Mouse (Mus musculus): ENCODE results near the gene Phf10. TPM values are rescaled to one million over a fixed set of nuclear protein-coding genes. Genes with fewer than 3 reads are reported as not detected.
"Not testable (repeated sequence)": the region's sequence is repeated elsewhere in the genome, so short reads cannot be mapped to it uniquely, and the experiment has no call there.

Gene Phf10
- polyA plus RNA-seq, 1 experiment from 2014 or later: 40.6 TPM

- Histone ChIP-seq H3K9me3 (ENCODE audit: low read length) (no peaks in the 10 kb centered on the region), H3K27ac (ENCODE audit: low read depth) (no peak overlapping the region), H3K4me1 (ENCODE audit: insufficient read depth) (no peaks in the 10 kb centered on the region), H3K9ac (replicated peaks) (no peak overlapping the region), H3K27me3 (ENCODE audit: insufficient read depth, low read length) (no peaks in the 10 kb centered on the region), H3K36me3 (replicated peaks; ENCODE audit: insufficient read depth, low read length) (no peaks in the 10 kb centered on the region), H3K4me2 (ENCODE audit: low read depth, low read length) (no peak overlapping the region), H3K4me3 (ENCODE audit: low read depth, low read length) (no peak overlapping the region)
- DNase-seq (no peak), ATAC-seq (no peak)
- WGBS (ENCODE audit: insufficient replicate concordance): 62% methylated on average over 12 of the region's 12 CpGs
- TF ChIP-seq CTCF (IDR thresholded peaks at IDR 0.05; ENCODE audit: low read depth): no peak
- no peak for TF ChIP-seq EP300 (IDR thresholded peaks at IDR 0.05; ENCODE audit: low read depth)
Observed at GRCm38 (mm10) chr17:14907136-14907535, 53.9 kb downstream of the Phf10 start.

- ATAC-seq (no peak), DNase-seq (no peak)
- no peaks in the 10 kb centered on the region for H3K27me3 ChIP-seq (ENCODE audit: insufficient read depth, low read length)
- no peak overlapping the region for H3K9ac ChIP-seq (replicated peaks)
- no peaks in the 10 kb centered on the region for H3K36me3 ChIP-seq (replicated peaks; ENCODE audit: insufficient read depth, low read length)
- no peaks in the 10 kb centered on the region for H3K4me1 ChIP-seq (ENCODE audit: insufficient read depth)
- no peak for TF ChIP-seq CTCF (IDR thresholded peaks at IDR 0.05; ENCODE audit: low read depth)
- TF ChIP-seq EP300 (IDR thresholded peaks at IDR 0.05; ENCODE audit: low read depth): no peak
- H3K4me2 ChIP-seq (ENCODE audit: low read depth, low read length): no peak overlapping the region
- 18% methylated on average over 1 of the region's 1 CpGs for WGBS (ENCODE audit: insufficient replicate concordance)
- no peaks in the 10 kb centered on the region for H3K9me3 ChIP-seq (ENCODE audit: low read length)
- H3K27ac ChIP-seq (ENCODE audit: low read depth): no peak overlapping the region
- no peak overlapping the region for H3K4me3 ChIP-seq (ENCODE audit: low read depth, low read length)
Observed at GRCm38 (mm10) chr17:14906611-14907010, 54.5 kb downstream of the Phf10 start.

GRCm38 (mm10) chr17:14904637-14905265, 56.3 kb downstream of the Phf10 start:
- WGBS (ENCODE audit: insufficient replicate concordance): 42% methylated on average over 7 of the region's 7 CpGs
- no peaks in the 10 kb centered on the region for H3K9me3 ChIP-seq (ENCODE audit: low read length)
- no peak overlapping the region for H3K27ac ChIP-seq (ENCODE audit: low read depth)
- H3K4me2 ChIP-seq (ENCODE audit: low read depth, low read length): no peak overlapping the region
- ATAC-seq (no peak), DNase-seq (peak; percentile 51)
- H3K9ac ChIP-seq (replicated peaks): no peak overlapping the region
- H3K4me1 ChIP-seq (ENCODE audit: insufficient read depth): no peaks in the 10 kb centered on the region
- TF ChIP-seq CTCF (IDR thresholded peaks at IDR 0.05; ENCODE audit: low read depth): peak; percentile 87
- TF ChIP-seq EP300 (IDR thresholded peaks at IDR 0.05; ENCODE audit: low read depth): no peak
- H3K4me3 ChIP-seq (ENCODE audit: low read depth, low read length): no peak overlapping the region
- H3K36me3 ChIP-seq (replicated peaks; ENCODE audit: insufficient read depth, low read length): no peaks in the 10 kb centered on the region
- H3K27me3 ChIP-seq (ENCODE audit: insufficient read depth, low read length): no peaks in the 10 kb centered on the region

GRCm38 (mm10) chr17:14904206-14904605, 56.9 kb downstream of the Phf10 start:
- TF ChIP-seq EP300 (IDR thresholded peaks at IDR 0.05; ENCODE audit: low read depth) (no peak), CTCF (IDR thresholded peaks at IDR 0.05; ENCODE audit: low read depth) (no peak)
- H3K36me3 ChIP-seq (replicated peaks; ENCODE audit: insufficient read depth, low read length): no peaks in the 10 kb centered on the region
- WGBS (ENCODE audit: insufficient replicate concordance): 81% methylated on average over 6 of the region's 6 CpGs
- H3K9ac ChIP-seq (replicated peaks): no peak overlapping the region
- ATAC-seq (no peak), DNase-seq (no peak)
- no peaks in the 10 kb centered on the region for H3K27me3 ChIP-seq (ENCODE audit: insufficient read depth, low read length)
- H3K4me3 ChIP-seq (ENCODE audit: low read depth, low read length): no peak overlapping the region
- H3K27ac ChIP-seq (ENCODE audit: low read depth): no peak overlapping the region
- H3K9me3 ChIP-seq (ENCODE audit: low read length): no peaks in the 10 kb centered on the region
- no peak overlapping the region for H3K4me2 ChIP-seq (ENCODE audit: low read depth, low read length)
- no peaks in the 10 kb centered on the region for H3K4me1 ChIP-seq (ENCODE audit: insufficient read depth)

GRCm38 (mm10) chr17:14903212-14903611, 57.9 kb downstream of the Phf10 start:
- Histone ChIP-seq H3K27ac (ENCODE audit: low read depth) (no peak overlapping the region), H3K27me3 (ENCODE audit: insufficient read depth, low read length) (no peaks in the 10 kb centered on the region), H3K4me3 (ENCODE audit: low read depth, low read length) (no peak overlapping the region), H3K4me1 (ENCODE audit: insufficient read depth) (no peaks in the 10 kb centered on the region), H3K9ac (replicated peaks) (no peak overlapping the region), H3K9me3 (ENCODE audit: low read length) (no peaks in the 10 kb centered on the region), H3K4me2 (ENCODE audit: low read depth, low read length) (no peak overlapping the region), H3K36me3 (replicated peaks; ENCODE audit: insufficient read depth, low read length) (no peaks in the 10 kb centered on the region)
- DNase-seq (no peak), ATAC-seq (no peak)
- WGBS (ENCODE audit: insufficient replicate concordance): 73% methylated on average over 3 of the region's 3 CpGs
- TF ChIP-seq EP300 (IDR thresholded peaks at IDR 0.05; ENCODE audit: low read depth): no peak
- TF ChIP-seq CTCF (IDR thresholded peaks at IDR 0.05; ENCODE audit: low read depth): no peak

- ATAC-seq (no peak), DNase-seq (no peak)
- Histone ChIP-seq H3K36me3 (replicated peaks; ENCODE audit: insufficient read depth, low read length) (no peaks in the 10 kb centered on the region), H3K9ac (replicated peaks) (no peak overlapping the region), H3K4me3 (ENCODE audit: low read depth, low read length) (no peak overlapping the region), H3K27me3 (ENCODE audit: insufficient read depth, low read length) (no peaks in the 10 kb centered on the region), H3K9me3 (ENCODE audit: low read length) (no peaks in the 10 kb centered on the region), H3K4me1 (ENCODE audit: insufficient read depth) (no peaks in the 10 kb centered on the region), H3K4me2 (ENCODE audit: low read depth, low read length) (no peak overlapping the region), H3K27ac (ENCODE audit: low read depth) (no peak overlapping the region)
- TF ChIP-seq EP300 (IDR thresholded peaks at IDR 0.05; ENCODE audit: low read depth): no peak
- no peak for TF ChIP-seq CTCF (IDR thresholded peaks at IDR 0.05; ENCODE audit: low read depth)
- 79% methylated on average over 1 of the region's 1 CpGs for WGBS (ENCODE audit: insufficient replicate concordance)
Observed at GRCm38 (mm10) chr17:14898972-14899371, 62.1 kb downstream of the Phf10 start.

- H3K27ac ChIP-seq (ENCODE audit: low read depth); H3K36me3 ChIP-seq (replicated peaks; ENCODE audit: insufficient read depth, low read length); ATAC-seq; H3K4me3 ChIP-seq (ENCODE audit: low read depth, low read length); H3K27me3 ChIP-seq (ENCODE audit: insufficient read depth, low read length); H3K9me3 ChIP-seq (ENCODE audit: low read length); H3K9ac ChIP-seq (replicated peaks); H3K4me2 ChIP-seq (ENCODE audit: low read depth, low read length); H3K4me1 ChIP-seq (ENCODE audit: insufficient read depth); DNase-seq: not testable (repeated sequence)
- TF ChIP-seq CTCF (IDR thresholded peaks at IDR 0.05; ENCODE audit: low read depth): 0 out of 2 replicates have a peak, but pooled peaks have one; percentile 7
Observed at GRCm38 (mm10) chr17:14895058-14895457, 66.0 kb downstream of the Phf10 start.

Other genes starting within 250 kb of the Phf10 start
- gene Wdr27, start 18.1 kb downstream of the Phf10 start, polyA plus RNA-seq (2015; fragmentation: Nextera tagmentation; extraction: Ambion mirVana): 3.2 and 4.2 TPM in 2 replicates
- 20.0 and 21.3 TPM in 2 replicates for gene 1600012H06Rik, start 18.1 kb downstream of the Phf10 start, polyA plus RNA-seq (2015; fragmentation: Nextera tagmentation; extraction: Ambion mirVana)
- 3.3 and 3.9 TPM in 2 replicates for gene 9030025P20Rik, start 17.2 kb upstream of the Phf10 start, polyA plus RNA-seq (2015; fragmentation: Nextera tagmentation; extraction: Ambion mirVana)
- gene Gm3417, start 17.5 kb upstream of the Phf10 start, polyA plus RNA-seq (2015; fragmentation: Nextera tagmentation; extraction: Ambion mirVana): 1.8 and 1.9 TPM in 2 replicates
- gene Gm3435, start 48.9 kb upstream of the Phf10 start, polyA plus RNA-seq (2015; fragmentation: Nextera tagmentation; extraction: Ambion mirVana): 2.7 and 3.7 TPM in 2 replicates
- 24.2 and 27.2 TPM in 2 replicates for gene Ermard, start 79.9 kb upstream of the Phf10 start, polyA plus RNA-seq (2015; fragmentation: Nextera tagmentation; extraction: Ambion mirVana)
- gene Tcte3, start 80.2 kb upstream of the Phf10 start, polyA plus RNA-seq (2015; fragmentation: Nextera tagmentation; extraction: Ambion mirVana): 3.7 and 5.2 TPM in 2 replicates
- gene Gm3448, start 80.3 kb upstream of the Phf10 start, polyA plus RNA-seq (2015; fragmentation: Nextera tagmentation; extraction: Ambion mirVana): 3.3 and 5.4 TPM in 2 replicates